Mouse (Mus musculus): Measurements from ENCODE around the gene Col25a1. TPM values are rescaled to one million over a fixed set of nuclear protein-coding genes. Genes with fewer than 3 reads are reported as not detected.

The Col25a1 gene
- polyA plus RNA-seq, 1 experiment: 0.05 TPM

- H3K36me3 ChIP-seq (ENCODE audit: control insufficient read depth, insufficient read depth): no peaks in the 10 kb centered on the region
Observed at GRCm38 (mm10) chr3:130535021-130535420, 403.7 kb downstream of the Col25a1 start.

GRCm38 (mm10) chr3:130541541-130541940, 410.2 kb downstream of the Col25a1 start:
- no peak overlapping the region for H3ac ChIP-seq (ENCODE audit: control insufficient read depth, insufficient read length, low read depth)
- TF ChIP-seq CTCF (IDR thresholded peaks at IDR 0.05; ENCODE audit: control insufficient read depth, insufficient read depth, insufficient read length) (no peak), MYOG (IDR thresholded peaks at IDR 0.05; ENCODE audit: control insufficient read depth, extremely low read depth, insufficient read length) (no peak)
- no peaks in the 10 kb centered on the region for H3K36me3 ChIP-seq (ENCODE audit: control insufficient read depth, insufficient read depth)
- no peaks in the 10 kb centered on the region for H3K79me2 ChIP-seq (ENCODE audit: control insufficient read depth, insufficient read depth)
- H3K4me3 ChIP-seq (ENCODE audit: insufficient read depth, poor library complexity, severe bottlenecking): no peak overlapping the region
- no peaks in the 10 kb centered on the region for H3K27me3 ChIP-seq (ENCODE audit: control insufficient read depth, insufficient read depth, insufficient read length)
- H3K79me3 ChIP-seq (ENCODE audit: low read depth): no peaks in the 10 kb centered on the region

More at GRCm38 (mm10) chr3:130535021-130535420, 403.7 kb downstream of the Col25a1 start:
- Histone ChIP-seq H3ac (ENCODE audit: control insufficient read depth, insufficient read length, low read depth) (no peak overlapping the region), H3K79me2 (ENCODE audit: control insufficient read depth, insufficient read depth) (no peaks in the 10 kb centered on the region), H3K4me3 (ENCODE audit: insufficient read depth, poor library complexity, severe bottlenecking) (no peak overlapping the region), H3K79me3 (ENCODE audit: low read depth) (no peaks in the 10 kb centered on the region), H3K27me3 (ENCODE audit: control insufficient read depth, insufficient read depth, insufficient read length) (no peaks in the 10 kb centered on the region)
- no peak for TF ChIP-seq CEBPB (IDR thresholded peaks at IDR 0.05; ENCODE audit: low read depth)
- no peak for TF ChIP-seq USF1 (IDR thresholded peaks at IDR 0.05; ENCODE audit: low read depth)
- TF ChIP-seq MAX (IDR thresholded peaks at IDR 0.05): no peak
- no peak for TF ChIP-seq CTCF (IDR thresholded peaks at IDR 0.05; ENCODE audit: control insufficient read depth, insufficient read depth, insufficient read length)
- no peak for TF ChIP-seq MYOD1 (IDR thresholded peaks at IDR 0.05; ENCODE audit: control insufficient read depth, insufficient read length, low read depth)

GRCm38 (mm10) chr3:130545995-130546394, 414.7 kb downstream of the Col25a1 start:
- Histone ChIP-seq H3K4me3 (ENCODE audit: insufficient read depth, poor library complexity, severe bottlenecking) (no peak overlapping the region), H3K36me3 (ENCODE audit: control insufficient read depth, insufficient read depth) (no peaks in the 10 kb centered on the region), H3ac (ENCODE audit: control insufficient read depth, insufficient read length, low read depth) (no peak overlapping the region), H3K79me3 (ENCODE audit: low read depth) (no peaks in the 10 kb centered on the region), H3K27me3 (ENCODE audit: control insufficient read depth, insufficient read depth, insufficient read length) (no peaks in the 10 kb centered on the region), H3K79me2 (ENCODE audit: control insufficient read depth, insufficient read depth) (no peaks in the 10 kb centered on the region)
- TF ChIP-seq MYOD1 (IDR thresholded peaks at IDR 0.05; ENCODE audit: control insufficient read depth, insufficient read length, low read depth): no peak
- TF ChIP-seq USF1 (IDR thresholded peaks at IDR 0.05; ENCODE audit: low read depth): no peak
- TF ChIP-seq MYOG (IDR thresholded peaks at IDR 0.05; ENCODE audit: control insufficient read depth, extremely low read depth, insufficient read length): no peak
- no peak for TF ChIP-seq FOSL1 (IDR thresholded peaks at IDR 0.05; ENCODE audit: insufficient read depth, low read length, poor library complexity, severe bottlenecking)
- no peak for TF ChIP-seq CEBPB (IDR thresholded peaks at IDR 0.05; ENCODE audit: low read depth)
- TF ChIP-seq MAX (IDR thresholded peaks at IDR 0.05): no peak
- no peak for TF ChIP-seq CTCF (IDR thresholded peaks at IDR 0.05; ENCODE audit: control insufficient read depth, insufficient read depth, insufficient read length)

GRCm38 (mm10) chr3:130549066-130549465, 417.8 kb downstream of the Col25a1 start:
- no peak overlapping the region for H3K4me3 ChIP-seq (ENCODE audit: insufficient read depth, poor library complexity, severe bottlenecking)
- no peaks in the 10 kb centered on the region for H3K79me2 ChIP-seq (ENCODE audit: control insufficient read depth, insufficient read depth)
- no peak for TF ChIP-seq MAX (IDR thresholded peaks at IDR 0.05)
- TF ChIP-seq MYOD1 (IDR thresholded peaks at IDR 0.05; ENCODE audit: control insufficient read depth, insufficient read length, low read depth): no peak
- TF ChIP-seq USF1 (IDR thresholded peaks at IDR 0.05; ENCODE audit: low read depth): no peak
- no peak for TF ChIP-seq CTCF (IDR thresholded peaks at IDR 0.05; ENCODE audit: control insufficient read depth, insufficient read depth, insufficient read length)
- no peak for TF ChIP-seq CEBPB (IDR thresholded peaks at IDR 0.05; ENCODE audit: low read depth)
- no peak for TF ChIP-seq FOSL1 (IDR thresholded peaks at IDR 0.05; ENCODE audit: insufficient read depth, low read length, poor library complexity, severe bottlenecking)
- H3K79me3 ChIP-seq (ENCODE audit: low read depth): no peaks in the 10 kb centered on the region
- H3K27me3 ChIP-seq (ENCODE audit: control insufficient read depth, insufficient read depth, insufficient read length): no peaks in the 10 kb centered on the region
- no peaks in the 10 kb centered on the region for H3K36me3 ChIP-seq (ENCODE audit: control insufficient read depth, insufficient read depth)
- H3ac ChIP-seq (ENCODE audit: control insufficient read depth, insufficient read length, low read depth): no peak overlapping the region

GRCm38 (mm10) chr3:130556263-130556662, 425.0 kb downstream of the Col25a1 start:
- Histone ChIP-seq H3K36me3 (ENCODE audit: control insufficient read depth, insufficient read depth) (no peaks in the 10 kb centered on the region), H3ac (ENCODE audit: control insufficient read depth, insufficient read length, low read depth) (no peak overlapping the region), H3K4me3 (ENCODE audit: insufficient read depth, poor library complexity, severe bottlenecking) (no peak overlapping the region), H3K79me2 (ENCODE audit: control insufficient read depth, insufficient read depth) (no peaks in the 10 kb centered on the region), H3K79me3 (ENCODE audit: low read depth) (no peaks in the 10 kb centered on the region), H3K27me3 (ENCODE audit: control insufficient read depth, insufficient read depth, insufficient read length) (no peaks in the 10 kb centered on the region)
- no peak for TF ChIP-seq MAX (IDR thresholded peaks at IDR 0.05)
- TF ChIP-seq MYOD1 (IDR thresholded peaks at IDR 0.05; ENCODE audit: control insufficient read depth, insufficient read length, low read depth): no peak
- TF ChIP-seq USF1 (IDR thresholded peaks at IDR 0.05; ENCODE audit: low read depth): no peak
- TF ChIP-seq MYOG (IDR thresholded peaks at IDR 0.05; ENCODE audit: control insufficient read depth, extremely low read depth, insufficient read length): no peak
- TF ChIP-seq CEBPB (IDR thresholded peaks at IDR 0.05; ENCODE audit: low read depth): no peak
- TF ChIP-seq FOSL1 (IDR thresholded peaks at IDR 0.05; ENCODE audit: insufficient read depth, low read length, poor library complexity, severe bottlenecking): no peak
- no peak for TF ChIP-seq CTCF (IDR thresholded peaks at IDR 0.05; ENCODE audit: control insufficient read depth, insufficient read depth, insufficient read length)

- no peak for TF ChIP-seq MAX (IDR thresholded peaks at IDR 0.05)
- TF ChIP-seq MYOD1 (IDR thresholded peaks at IDR 0.05; ENCODE audit: control insufficient read depth, insufficient read length, low read depth): no peak
- TF ChIP-seq CTCF (IDR thresholded peaks at IDR 0.05; ENCODE audit: control insufficient read depth, insufficient read depth, insufficient read length): no peak
- no peak for TF ChIP-seq MYOG (IDR thresholded peaks at IDR 0.05; ENCODE audit: control insufficient read depth, extremely low read depth, insufficient read length)
- H3K27me3 ChIP-seq (ENCODE audit: control insufficient read depth, insufficient read depth, insufficient read length): no peaks in the 10 kb centered on the region
- no peak overlapping the region for H3K4me3 ChIP-seq (ENCODE audit: insufficient read depth, poor library complexity, severe bottlenecking)
- no peak overlapping the region for H3ac ChIP-seq (ENCODE audit: control insufficient read depth, insufficient read length, low read depth)
- H3K79me2 ChIP-seq (ENCODE audit: control insufficient read depth, insufficient read depth): no peaks in the 10 kb centered on the region
- no peaks in the 10 kb centered on the region for H3K79me3 ChIP-seq (ENCODE audit: low read depth)
- no peaks in the 10 kb centered on the region for H3K36me3 ChIP-seq (ENCODE audit: control insufficient read depth, insufficient read depth)
Observed at GRCm38 (mm10) chr3:130565586-130565985, 434.3 kb downstream of the Col25a1 start.

Data from C2C12 (cell line).